Mouse (Mus musculus) forebrain, embryonic 15.5 days (tissue): ENCODE measurements around the gene Ap3s2. TPM values are rescaled to one million over a fixed set of nuclear protein-coding genes. Genes with fewer than 3 reads are reported as not detected.

Experiments
- ATAC-seq: fragments of 200-750 bp; cut with Nextera tagmentation; replicated peaks from 2 replicates; pipeline ENCODE4 v1.8.0; 2017; ENCODE audit warnings: mild to moderate bottlenecking, moderate TSS enrichment, moderate library complexity
- H3K27ac ChIP-seq: fragments of 300-500 bp; sonication (generic); replicated peaks from 2 replicates; pipeline ENCODE4 v1.5.1; 2015; ENCODE audit warnings: mild to moderate bottlenecking, inconsistent platforms
- H3K27me3 ChIP-seq: fragments of 300-500 bp; sonication (generic); 2 replicates; pipeline ENCODE4 v1.6.1; 2015; ENCODE audit warnings: inconsistent platforms
- H3K36me3 ChIP-seq: fragments of 300-500 bp; sonication (generic); 2 replicates; pipeline ENCODE4 v1.6.1; 2015; ENCODE audit warnings: mild to moderate bottlenecking, inconsistent platforms
- H3K4me1 ChIP-seq: fragments of 300-500 bp; sonication (generic); 2 replicates; pipeline ENCODE4 v1.6.1; 2015; ENCODE audit warnings: inconsistent platforms
- H3K4me2 ChIP-seq: fragments of 300-500 bp; sonication (generic); replicated peaks from 2 replicates; pipeline ENCODE4 v1.6.1; 2015; ENCODE audit warnings: mild to moderate bottlenecking, inconsistent platforms
- H3K4me3 ChIP-seq: fragments of 300-500 bp; sonication (generic); 2 replicates; pipeline ENCODE4 v1.5.1; 2015; ENCODE audit warnings: mild to moderate bottlenecking, inconsistent platforms
- H3K9ac ChIP-seq: fragments of 300-500 bp; sonication (generic); replicated peaks from 2 replicates; pipeline ENCODE4 v1.6.1; 2015; ENCODE audit warnings: mild to moderate bottlenecking, inconsistent platforms
- H3K9me3 ChIP-seq: fragments of 300-500 bp; sonication (generic); 2 replicates; pipeline ENCODE4 v1.6.1; 2016; ENCODE audit warnings: inconsistent platforms
- WGBS: fragments of 180-500 bp; shearing (Covaris S2); methylation state at CpG from one replicate; pipeline ENCODE4 v1.1.7; 2015; ENCODE audit warnings: mixed read lengths; 5-methylcytosine and 5-hydroxymethylcytosine counted together
- polyA plus RNA-seq: library from polyadenylated mRNA; unstranded; fragments of >200 nt; fragmentation: Nextera tagmentation; extraction: Ambion mirVana; gene quantifications from 2 replicates; pipeline ENCODE4 v1.2.1, GENCODE M21; 2015

The Ap3s2 gene
- polyA plus RNA-seq, 1 experiment from 2014 or later: 42.7 TPM

GRCm38 (mm10) chr7:79907356-79907755 is 13.1 kb downstream of the Ap3s2 start:
- H3K27me3 ChIP-seq: no peaks in the 10 kb centered on the region
- no peaks in the 10 kb centered on the region for H3K4me1 ChIP-seq
- 85% methylated on average over 2 of the region's 2 CpGs for WGBS
- no peak for ATAC-seq
- H3K9ac ChIP-seq: no peak overlapping the region
- no peaks in the 10 kb centered on the region for H3K9me3 ChIP-seq
- H3K4me2 ChIP-seq: no peak overlapping the region
- H3K36me3 ChIP-seq: peaks cover 58% of the 10 kb centered on the region
- no peak overlapping the region for H3K27ac ChIP-seq
- no peak overlapping the region for H3K4me3 ChIP-seq

GRCm38 (mm10) chr7:79906914-79907313 is 13.5 kb downstream of the Ap3s2 start:
- WGBS: 91% methylated on average over 3 of the region's 3 CpGs
- Histone ChIP-seq H3K4me1 (no peaks in the 10 kb centered on the region), H3K36me3 (peaks cover 63% of the 10 kb centered on the region), H3K27ac (no peak overlapping the region), H3K4me2 (no peak overlapping the region), H3K9me3 (no peaks in the 10 kb centered on the region), H3K4me3 (no peak overlapping the region), H3K9ac (no peak overlapping the region), H3K27me3 (no peaks in the 10 kb centered on the region)
- no peak for ATAC-seq

GRCm38 (mm10) chr7:79905193-79905592 is 15.3 kb downstream of the Ap3s2 start:
- Histone ChIP-seq H3K27me3 (no peaks in the 10 kb centered on the region), H3K9ac (no peak overlapping the region), H3K4me2 (no peak overlapping the region), H3K9me3 (no peaks in the 10 kb centered on the region), H3K4me3 (no peak overlapping the region), H3K27ac (no peak overlapping the region), H3K36me3 (peaks cover 67% of the 10 kb centered on the region), H3K4me1 (no peaks in the 10 kb centered on the region)
- ATAC-seq: no peak
- 94% methylated on average over 4 of the region's 4 CpGs for WGBS

GRCm38 (mm10) chr7:79903160-79903792 is 17.2 kb downstream of the Ap3s2 start:
- Histone ChIP-seq H3K36me3 (peaks cover 60% of the 10 kb centered on the region), H3K4me2 (no peak overlapping the region), H3K27me3 (no peaks in the 10 kb centered on the region), H3K4me1 (no peaks in the 10 kb centered on the region), H3K27ac (no peak overlapping the region), H3K4me3 (no peak overlapping the region), H3K9me3 (no peaks in the 10 kb centered on the region), H3K9ac (no peak overlapping the region)
- 93% methylated on average over 8 of the region's 8 CpGs for WGBS
- ATAC-seq: no peak

GRCm38 (mm10) chr7:79900753-79901152 is 19.7 kb downstream of the Ap3s2 start:
- Histone ChIP-seq H3K9me3 (no peaks in the 10 kb centered on the region), H3K4me1 (no peaks in the 10 kb centered on the region), H3K4me3 (no peak overlapping the region), H3K27ac (no peak overlapping the region), H3K4me2 (no peak overlapping the region), H3K9ac (no peak overlapping the region), H3K27me3 (no peaks in the 10 kb centered on the region), H3K36me3 (peaks cover 54% of the 10 kb centered on the region)
- no peak for ATAC-seq
- WGBS: over 99% methylated on average over 6 of the region's 6 CpGs

GRCm38 (mm10) chr7:79895225-79895624 is 25.2 kb downstream of the Ap3s2 start:
- no peaks in the 10 kb centered on the region for H3K9me3 ChIP-seq
- no peaks in the 10 kb centered on the region for H3K4me1 ChIP-seq
- H3K36me3 ChIP-seq: peaks cover 43% of the 10 kb centered on the region
- H3K27ac ChIP-seq: no peak overlapping the region
- no peak overlapping the region for H3K9ac ChIP-seq
- ATAC-seq: no peak
- no peak overlapping the region for H3K4me2 ChIP-seq
- no peaks in the 10 kb centered on the region for H3K27me3 ChIP-seq
- WGBS: 79% methylated on average over 3 of the region's 3 CpGs
- H3K4me3 ChIP-seq: no peak overlapping the region

- no peak for ATAC-seq
- Histone ChIP-seq H3K4me2 (no peak overlapping the region), H3K9me3 (no peaks in the 10 kb centered on the region), H3K27me3 (no peaks in the 10 kb centered on the region), H3K4me3 (no peak overlapping the region), H3K4me1 (no peaks in the 10 kb centered on the region), H3K36me3 (peaks cover 43% of the 10 kb centered on the region), H3K27ac (no peak overlapping the region), H3K9ac (no peak overlapping the region)
- WGBS: 98% methylated on average over 1 of the region's 1 CpGs
These were observed 25.7 kb downstream of the Ap3s2 start for GRCm38 (mm10) chr7:79894790-79895189.

- WGBS: 96% methylated on average over 6 of the region's 6 CpGs
- no peak overlapping the region for H3K4me2 ChIP-seq
- no peaks in the 10 kb centered on the region for H3K4me1 ChIP-seq
- H3K4me3 ChIP-seq: no peak overlapping the region
- no peak overlapping the region for H3K9ac ChIP-seq
- no peaks in the 10 kb centered on the region for H3K27me3 ChIP-seq
- peaks cover 35% of the 10 kb centered on the region for H3K36me3 ChIP-seq
- H3K27ac ChIP-seq: no peak overlapping the region
- no peak for ATAC-seq
- no peaks in the 10 kb centered on the region for H3K9me3 ChIP-seq
These were observed 27.6 kb downstream of the Ap3s2 start for GRCm38 (mm10) chr7:79892576-79893428.

- Histone ChIP-seq H3K4me3 (no peak overlapping the region), H3K27me3 (no peaks in the 10 kb centered on the region), H3K36me3 (peaks cover 30% of the 10 kb centered on the region), H3K27ac (no peak overlapping the region), H3K9ac (no peak overlapping the region), H3K9me3 (no peaks in the 10 kb centered on the region), H3K4me2 (no peak overlapping the region), H3K4me1 (no peaks in the 10 kb centered on the region)
- no peak for ATAC-seq
- 91% methylated on average over 15 of the region's 15 CpGs for WGBS
These were observed 29.8 kb downstream of the Ap3s2 start for GRCm38 (mm10) chr7:79890436-79891221.

- H3K9ac ChIP-seq: no peak overlapping the region
- peaks cover 28% of the 10 kb centered on the region for H3K36me3 ChIP-seq
- H3K27me3 ChIP-seq: no peaks in the 10 kb centered on the region
- WGBS: 92% methylated on average over 9 of the region's 9 CpGs
- no peak for ATAC-seq
- H3K9me3 ChIP-seq: no peaks in the 10 kb centered on the region
- no peak overlapping the region for H3K27ac ChIP-seq
- no peaks in the 10 kb centered on the region for H3K4me1 ChIP-seq
- no peak overlapping the region for H3K4me2 ChIP-seq
- no peak overlapping the region for H3K4me3 ChIP-seq
These were observed 31.8 kb downstream of the Ap3s2 start for GRCm38 (mm10) chr7:79888603-79889002.

GRCm38 (mm10) chr7:79883613-79884334 is 36.7 kb downstream of the Ap3s2 start:
- WGBS: 92% methylated on average over 7 of the region's 7 CpGs
- Histone ChIP-seq H3K4me1 (no peaks in the 10 kb centered on the region), H3K36me3 (peaks cover 49% of the 10 kb centered on the region), H3K9me3 (no peaks in the 10 kb centered on the region), H3K9ac (no peak overlapping the region), H3K27ac (no peak overlapping the region), H3K27me3 (no peaks in the 10 kb centered on the region), H3K4me2 (no peak overlapping the region), H3K4me3 (no peak overlapping the region)
- no peak for ATAC-seq
